Comparison of ENCODE assay signal across 20 mouse cellular contexts in the genomic region with DNA sequence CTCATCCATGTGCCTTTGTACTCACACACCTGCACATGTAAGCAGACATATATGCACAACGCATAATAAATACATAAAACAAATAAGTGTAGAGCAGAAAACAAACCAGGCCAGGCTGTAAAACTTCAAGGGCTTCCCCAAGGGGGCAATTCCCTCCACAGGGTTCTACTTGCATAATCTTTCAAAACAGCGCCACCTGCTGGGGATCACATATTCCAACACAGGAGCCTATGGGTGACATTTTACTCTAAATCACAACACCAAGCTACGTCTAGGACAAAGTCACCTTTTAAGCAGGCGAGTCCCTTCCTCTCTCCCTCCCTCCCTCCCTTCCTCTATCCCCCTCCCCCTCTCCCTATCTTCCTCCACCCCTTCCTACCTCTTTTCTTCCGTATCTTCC.
DNase-seq lines count a peak whose midpoint lies in the region; ATAC-seq and TF ChIP-seq lines count a peak whose summit lies in the region.
"Had no signal": no experiment of that assay in that cellular context is flagged by ENCODE, and none has a peak within 500 bp of the region (broad histone marks: within the 10 kb centered on the region; RNA-seq: fewer than 3 reads in every experiment).

No protein-coding gene starts in this region.

- H3K27me3 ChIP-seq in forebrain, postnatal 0 days (ENCODE audit: insufficient read depth, low read length), result no peaks in the 10 kb centered on the region
- H3K27me3 ChIP-seq in forebrain, embryonic 12.5 days, result no peaks in the 10 kb centered on the region
- H3K27me3 ChIP-seq: liver, embryonic 13.5 days; neural tube, embryonic 12.5 days had no signal

- no peak overlapping the region for H3K27ac ChIP-seq in forebrain, postnatal 0 days (ENCODE audit: low read depth, low read length)
- no peak overlapping the region for H3K27ac ChIP-seq in forebrain, embryonic 12.5 days
- H3K27ac ChIP-seq in left cerebral cortex, adult 2 months, result no peak overlapping the region
- H3K27ac ChIP-seq in ES-E14 (ENCODE audit: insufficient read depth, low read depth, low read length, poor library complexity, severe bottlenecking), result no peak overlapping the region
- H3K27ac ChIP-seq: hindbrain, embryonic 14.5 days; limb, embryonic 10.5 days; liver, embryonic 13.5 days; neural tube, embryonic 12.5 days had no signal

- no peak overlapping the region for H3K9ac ChIP-seq in forebrain, postnatal 0 days
- no peak overlapping the region for H3K9ac ChIP-seq in forebrain, embryonic 12.5 days
- H3K9ac ChIP-seq in ES-E14 (ENCODE audit: insufficient read depth, low read depth, low read length, poor library complexity, severe bottlenecking), result no peak overlapping the region
- H3K9ac ChIP-seq: hindbrain, embryonic 14.5 days; liver, embryonic 13.5 days; neural tube, embryonic 12.5 days had no signal

- H3K4me3 ChIP-seq in forebrain, postnatal 0 days (ENCODE audit: low read depth, low read length), result no peak overlapping the region
- no peak overlapping the region for H3K4me3 ChIP-seq in forebrain, embryonic 12.5 days (replicated peaks)
- no peak overlapping the region for H3K4me3 ChIP-seq in left cerebral cortex, adult 2 months
- no peak overlapping the region for H3K4me3 ChIP-seq in ES-E14 (ENCODE audit: insufficient read depth in 1 of 2, low read depth in 1 of 2, low read length in 2 of 2, poor library complexity in 1 of 2, severe bottlenecking in 1 of 2)
- H3K4me3 ChIP-seq: erythroblast, embryonic 14.5 days; limb, embryonic 10.5 days; liver, embryonic 13.5 days; neural tube, embryonic 12.5 days had no signal

- intact Hi-C loops in left cerebral cortex, adult 2 months (cut with DNase I), result no loop called here
- intact Hi-C loops in left cerebral cortex, postnatal 4 days (cut with DNase I), result no loop called here

- no peaks in the 10 kb centered on the region for H3K9me3 ChIP-seq in forebrain, postnatal 0 days (ENCODE audit: low read length)
- peaks cover 7% of the 10 kb centered on the region; the same call in 1 of the 2 replicates for H3K9me3 ChIP-seq in forebrain, embryonic 12.5 days
- no peaks in the 10 kb centered on the region for H3K9me3 ChIP-seq in ES-E14 (ENCODE audit: control insufficient read depth, insufficient read depth, low read depth, low read length)
- H3K9me3 ChIP-seq: limb, embryonic 10.5 days; neural tube, embryonic 12.5 days had no signal

- TF ChIP-seq CTCF in forebrain, postnatal 0 days (IDR thresholded peaks at IDR 0.05; ENCODE audit: low read depth), result 0 out of 2 replicates have a peak, but pooled peaks have one; percentile 18
- TF ChIP-seq CTCF in left cerebral cortex, adult 2 months (IDR thresholded peaks at IDR 0.05), result peak; percentile 36

- in situ Hi-C loops in ES-E14 (cut with MboI; ENCODE audit: low sequenced_read_pairs in 2 of 2, unreplicated experiment in 2 of 2), result no loop called here

- no peaks in the 10 kb centered on the region for H3K4me1 ChIP-seq in forebrain, postnatal 0 days (ENCODE audit: insufficient read depth)
- peaks cover 4% of the 10 kb centered on the region; the same call in 1 of the 2 replicates for H3K4me1 ChIP-seq in forebrain, embryonic 12.5 days
- no peaks in the 10 kb centered on the region for H3K4me1 ChIP-seq in ES-E14 (ENCODE audit: control insufficient read depth in 2 of 2, insufficient read depth in 2 of 2, low read length in 2 of 2, poor library complexity in 1 of 2)
- H3K4me1 ChIP-seq: limb, embryonic 10.5 days; liver, embryonic 13.5 days; neural tube, embryonic 12.5 days had no signal

- no peaks in the 10 kb centered on the region for H3K36me3 ChIP-seq in forebrain, postnatal 0 days (ENCODE audit: insufficient read depth)
- no peaks in the 10 kb centered on the region for H3K36me3 ChIP-seq in forebrain, embryonic 12.5 days (replicated peaks)
- no peaks in the 10 kb centered on the region for H3K36me3 ChIP-seq in ES-E14 (ENCODE audit: control insufficient read depth, insufficient read depth, low read length, poor library complexity, severe bottlenecking)
- H3K36me3 ChIP-seq: limb, embryonic 10.5 days; liver, embryonic 13.5 days; neural tube, embryonic 12.5 days had no signal

- no peak for DNase-seq in forebrain, postnatal 0 days
- DNase-seq in left cerebral cortex, adult 2 months (ENCODE audit: extremely low spot score in 1 of 2, low spot score in 2 of 2), result no peak
- no peak for DNase-seq in left cerebral cortex, postnatal 4 days
- DNase-seq in ES-E14 (ENCODE audit: low read depth, low spot score), result peak; percentile 20
- DNase-seq in induced T-regulatory cell, adult 2 months (ENCODE audit: low read depth), result peak; percentile 31
- DNase-seq in cerebellum, postnatal 4 days (ENCODE audit: low spot score in 2 of 2), result no peak
- DNase-seq: adrenal gland, postnatal 10 days; cerebellum, adult 11-12 months; cerebellum, postnatal 36 days; kidney, adult 2 months; liver, embryonic 13.5 days; right cerebral cortex, postnatal 25 days; thymus, postnatal 4 days had no signal

- no peak for ATAC-seq in forebrain, postnatal 0 days
- no peak for ATAC-seq in forebrain, embryonic 12.5 days (ENCODE audit: low FRiP score)
- ATAC-seq in inflammation-experienced regulatory T-cells, adult 6 months, result no peak
- ATAC-seq: forebrain, embryonic 16.5 days had no signal

- WGBS in forebrain, postnatal 0 days, result 99% methylated on average over 5 of the region's 5 CpGs
- 97% methylated on average over 5 of the region's 5 CpGs for WGBS in forebrain, embryonic 12.5 days

- H3K4me2 ChIP-seq in forebrain, postnatal 0 days (ENCODE audit: low read depth), result no peak overlapping the region
- no peak overlapping the region for H3K4me2 ChIP-seq in forebrain, embryonic 12.5 days
- H3K4me2 ChIP-seq: hindbrain, embryonic 14.5 days; liver, embryonic 13.5 days; neural tube, embryonic 12.5 days had no signal

TF ChIP-seq in ES-E14, 5 proteins besides CTCF, POLR2A, EP300 and RAD21:
- no peak for TF ChIP-seq MAFK (IDR thresholded peaks at IDR 0.05; ENCODE audit: insufficient read depth, low read depth, low read length)
- no peak for TF ChIP-seq CHD2 (IDR thresholded peaks at IDR 0.05; ENCODE audit: low read depth, low read length)
- TF ChIP-seq ZC3H11A (IDR thresholded peaks at IDR 0.05; ENCODE audit: borderline replicate concordance, low read depth, low read length), result no peak
- no peak for TF ChIP-seq HCFC1 (IDR thresholded peaks at IDR 0.05; ENCODE audit: borderline replicate concordance, insufficient read depth, low read length)
- TF ChIP-seq ZNF384 (IDR thresholded peaks at IDR 0.05; ENCODE audit: low read depth, low read length), result no peak
TF ChIP-seq in ES-E14: peak in this region for 0.

Comparison
In these comparisons a context has a peak if more than half of its experiments do, and no peak if none do; other contexts are left out.
1. DNase-seq: peak in ES-E14 (single experiment) and induced T-regulatory cell, adult 2 months (single experiment); none in forebrain, postnatal 0 days (single experiment), left cerebral cortex, adult 2 months (0 of 2), left cerebral cortex, postnatal 4 days (single experiment) and cerebellum, postnatal 4 days (0 of 2).